Mouse (Mus musculus): ENCODE measurements around the gene Scfd2.

DNA sequence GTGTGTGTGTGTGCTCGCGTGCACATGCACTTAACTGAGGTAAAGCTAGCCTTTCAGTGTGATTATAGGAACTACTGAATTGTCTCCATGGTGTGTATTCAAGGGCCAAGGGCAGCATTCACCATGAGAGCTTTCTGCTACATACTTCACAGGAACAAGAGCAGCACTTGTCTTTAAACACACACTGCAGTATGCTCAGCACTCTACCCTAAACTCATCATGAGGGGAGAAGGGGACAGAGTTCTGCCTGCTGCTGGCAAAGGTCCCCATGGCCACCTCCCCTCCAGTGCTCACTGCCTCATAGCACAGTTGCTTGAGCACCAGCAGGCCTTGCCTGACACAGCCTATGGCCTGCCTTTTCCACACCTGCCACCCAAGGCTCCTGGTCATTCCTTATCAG, 230.1 kb downstream of the Scfd2 start:
- TF ChIP-seq EP300 (IDR thresholded peaks at IDR 0.05; ENCODE audit: low read depth): no peak
- TF ChIP-seq CTCF (IDR thresholded peaks at IDR 0.05; ENCODE audit: low read depth): no peak
